Mouse (Mus musculus) T-helper 1 cell (primary cell): ENCODE results near the gene Kctd10.

Experiments
- in situ Hi-C: fragments of 300-600 bp; cut with MboI, MseI; formaldehyde crosslinking; loops from one replicate; pipeline ENCODE4 v1.15.1; 2025; ENCODE audit warnings: high pct_unique_total_duplicates

Gene Kctd10

DNA sequence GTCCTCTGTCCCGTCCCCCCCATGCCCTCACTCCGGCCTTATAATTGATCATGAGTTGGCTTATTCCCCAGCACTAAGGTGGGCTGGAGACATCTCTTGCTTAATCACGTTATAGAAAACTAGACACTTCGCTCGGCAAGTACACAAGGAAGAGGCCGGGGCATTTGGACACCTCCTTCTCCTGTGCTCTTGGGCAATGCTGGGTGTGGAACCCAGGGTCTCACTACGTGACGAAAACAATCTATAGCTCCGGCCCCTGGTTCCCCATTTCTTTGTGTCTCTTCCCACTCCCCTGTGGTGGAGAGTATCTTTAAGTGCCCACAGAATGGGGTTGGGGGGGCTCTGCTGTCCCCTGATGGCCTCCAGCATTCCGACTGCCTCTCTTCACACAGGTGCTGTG is 33.3 kb downstream of the Kctd10 start:
- in situ Hi-C loops: no loop called here

DNA sequence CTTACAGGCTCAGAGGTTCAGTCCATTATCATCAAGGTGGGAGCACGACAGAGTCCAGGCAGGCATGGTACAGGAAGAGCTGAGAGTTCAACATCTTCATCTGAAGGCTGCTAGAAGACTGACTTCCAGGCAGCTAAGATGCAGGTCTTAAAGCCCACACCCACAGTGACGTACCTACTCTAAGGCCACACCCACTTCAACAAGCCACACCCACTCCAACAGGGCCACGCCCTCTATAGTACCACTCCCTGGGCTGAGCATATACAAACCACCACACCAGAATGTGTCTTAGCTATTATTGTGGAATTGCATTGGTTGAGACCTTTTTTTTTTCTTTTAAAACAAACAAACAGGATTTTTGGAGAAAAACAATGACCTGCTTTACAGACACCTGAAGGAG is 34.8 kb downstream of the Kctd10 start:
- in situ Hi-C loops: no loop called here

DNA sequence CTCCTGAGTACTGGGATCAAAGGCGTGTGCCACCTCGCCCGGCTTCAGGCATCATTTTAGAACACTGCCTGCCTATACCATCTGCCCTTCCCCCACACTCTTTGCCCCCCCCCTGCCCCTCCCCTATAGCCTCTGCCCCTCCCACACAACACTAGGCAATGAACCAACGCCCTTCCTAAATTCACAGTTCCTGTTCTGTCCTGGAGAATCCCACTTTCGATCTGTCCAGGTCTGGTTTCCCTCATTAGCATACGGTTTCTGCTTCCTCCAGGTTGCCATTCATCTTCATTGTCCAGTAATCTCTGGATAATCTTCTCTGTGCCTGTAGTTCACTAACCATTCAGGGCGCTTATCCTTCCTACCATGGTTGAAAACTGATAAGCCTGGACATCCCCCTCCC is 36.7 kb downstream of the Kctd10 start:
- in situ Hi-C loops: no loop called here

DNA sequence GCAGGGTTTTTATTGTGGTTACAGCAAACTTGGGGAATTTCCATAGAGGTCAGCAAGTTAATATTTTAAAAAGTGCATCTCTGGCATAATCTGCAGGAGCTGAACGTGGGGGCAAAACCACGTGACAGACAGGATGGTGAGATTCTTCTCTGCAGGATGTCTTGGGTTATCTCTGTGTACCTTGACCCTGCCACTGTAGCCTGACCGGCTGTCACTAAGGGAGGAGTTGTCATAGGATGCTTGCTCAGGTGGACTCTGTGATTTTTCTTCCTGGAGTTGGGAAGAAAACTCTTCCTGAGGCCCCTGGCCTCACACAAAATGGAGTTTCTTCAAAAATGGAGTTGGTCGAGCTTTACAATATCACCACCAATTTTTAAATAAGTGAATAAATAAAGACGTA is 37.3 kb downstream of the Kctd10 start:
- in situ Hi-C loops: no loop called here

DNA sequence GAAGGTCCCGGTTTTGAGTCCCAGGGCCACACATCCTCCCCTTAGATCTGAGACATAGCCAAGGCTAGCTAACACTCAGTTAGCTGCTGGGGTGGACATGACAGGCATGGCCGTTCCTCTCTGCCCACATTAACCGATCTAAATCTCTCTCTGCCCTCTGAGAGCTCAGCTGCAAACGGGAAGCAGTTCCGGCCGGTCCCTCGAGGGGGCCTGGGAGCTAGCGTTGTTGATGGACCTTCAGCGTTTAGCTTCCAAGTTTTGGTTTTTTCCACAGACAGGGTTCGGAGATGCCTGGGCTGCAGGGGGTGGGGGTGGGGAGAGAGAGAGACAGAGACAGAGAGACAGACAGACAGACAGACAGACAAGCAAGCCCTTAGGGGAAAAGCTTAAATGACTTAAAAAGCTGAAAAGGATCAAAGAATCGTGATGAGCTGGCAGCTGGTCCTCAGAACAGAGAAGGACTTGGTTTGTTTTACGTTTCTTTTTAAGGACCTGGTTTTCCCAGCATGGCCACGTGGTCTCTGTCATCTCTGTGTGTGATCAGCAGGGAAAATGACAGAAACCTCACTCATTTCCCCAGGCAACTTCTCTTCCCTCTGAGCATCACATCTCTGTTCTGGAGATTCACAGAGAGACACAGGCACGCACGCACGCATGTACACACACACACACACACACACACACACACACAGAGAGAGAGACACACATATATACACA is 56.4 kb downstream of the Kctd10 start:
- in situ Hi-C loops: loop anchor here (5.0 kb wide), 1 partner anchor 58 kb away; the partner anchor contains the start of genes Kctd10 and Ube3b

DNA sequence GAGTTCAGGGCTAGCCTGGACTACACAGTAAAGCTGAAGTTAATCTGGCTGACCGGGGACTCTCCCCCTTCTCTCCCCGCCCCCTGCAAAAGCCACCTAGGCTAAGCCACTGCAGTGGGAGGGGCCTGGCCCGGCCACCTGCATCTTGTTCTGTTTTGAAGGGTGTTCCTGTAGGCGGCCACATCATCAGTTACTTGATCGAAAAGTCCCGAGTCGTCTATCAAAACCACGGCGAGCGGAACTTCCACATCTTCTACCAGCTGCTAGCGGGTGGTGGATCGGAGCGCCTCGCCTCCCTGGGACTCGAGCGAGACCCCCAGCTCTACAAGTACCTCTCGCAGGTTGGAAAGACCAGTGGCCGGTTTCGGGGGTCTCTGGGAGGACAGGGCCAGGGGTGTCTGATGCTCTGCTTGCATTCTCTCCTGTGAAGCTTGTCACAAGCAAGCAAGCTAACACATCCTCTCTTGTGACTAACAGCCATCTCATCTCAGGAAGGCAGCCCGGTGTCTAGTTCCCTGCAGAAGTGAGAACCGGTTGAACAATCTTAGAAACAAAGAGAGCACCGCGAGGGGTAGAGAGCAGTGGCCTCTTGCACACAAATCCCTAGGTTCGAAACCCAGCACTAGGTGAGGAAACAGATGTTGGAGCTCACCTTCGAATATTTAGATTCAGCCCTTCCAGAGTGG is 57.1 kb downstream of the Kctd10 start:
- in situ Hi-C loops: loop anchor here (5.0 kb wide), 1 partner anchor 59 kb away; the partner anchor contains the start of genes Kctd10 and Ube3b
